Mouse (Mus musculus) yolk sac, embryonic 10.5 days (tissue): ENCODE measurements around the gene Mrpl53.

Source experiments
- DNase-seq: peaks from one replicate; pipeline ENCODE4 v3.0.0-alpha.2; 2017; ENCODE audit warnings: low spot score

Gene Mrpl53

DNA sequence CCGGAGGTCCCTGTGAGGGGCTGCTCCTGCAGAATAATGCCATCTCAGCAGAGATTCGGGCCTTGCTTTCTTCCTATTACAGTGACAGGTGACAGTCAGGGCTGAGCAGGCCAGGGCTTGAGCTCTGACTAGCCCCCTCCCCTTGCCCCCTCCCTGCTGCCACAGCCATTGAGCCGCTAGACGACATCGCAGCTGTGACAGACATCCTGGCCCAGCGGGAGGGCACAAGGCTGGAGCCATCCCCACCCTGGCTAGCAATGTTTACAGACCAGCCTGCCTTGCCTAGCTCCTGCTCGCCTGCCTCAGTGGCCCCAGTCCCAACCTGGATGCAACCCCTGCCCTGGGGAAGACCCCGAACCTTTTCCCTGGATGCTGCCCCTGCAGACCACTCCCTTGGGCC is 42.9 kb downstream of the Mrpl53 start:
- DNase-seq: no peak

DNA sequence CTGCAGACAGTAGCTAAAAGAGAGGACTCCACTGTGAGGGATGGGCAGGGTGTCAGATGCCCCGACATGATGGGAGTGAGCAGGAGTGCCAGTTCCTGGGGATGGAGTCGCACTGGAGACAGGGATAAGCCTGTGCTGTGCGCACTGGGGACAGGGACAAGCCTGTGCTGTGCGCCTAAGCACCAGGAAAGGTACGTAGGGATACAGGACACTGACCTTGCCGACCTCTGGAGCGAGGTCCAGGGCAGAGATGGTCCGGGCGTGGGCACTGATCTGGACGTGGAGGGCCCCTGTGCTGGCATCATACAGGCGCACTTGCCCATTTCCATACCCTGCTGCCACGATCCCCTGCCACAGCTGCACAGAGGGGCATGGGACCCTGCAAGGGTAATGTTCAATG is 44.2 kb downstream of the Mrpl53 start:
- DNase-seq: no peak

DNA sequence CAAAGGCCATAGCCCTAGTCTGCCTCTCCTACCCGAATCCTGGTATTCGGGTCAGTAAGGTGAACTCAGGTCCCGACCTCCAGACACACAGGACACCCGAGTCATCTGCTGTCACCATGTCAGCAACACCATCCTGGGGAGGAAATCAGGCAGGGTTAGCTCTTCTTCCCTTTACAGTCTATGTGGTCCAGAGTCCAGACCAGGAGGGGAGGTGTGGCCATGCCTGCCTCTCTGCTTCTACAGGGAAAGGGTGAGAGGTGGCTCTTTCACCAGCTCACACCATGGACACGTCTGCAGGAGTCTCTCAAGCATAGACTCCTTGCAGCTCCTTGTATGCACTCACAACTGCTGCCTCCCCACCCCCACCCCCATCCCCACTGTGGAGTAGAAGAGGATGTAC is 44.6 kb downstream of the Mrpl53 start:
- no peak for DNase-seq

DNA sequence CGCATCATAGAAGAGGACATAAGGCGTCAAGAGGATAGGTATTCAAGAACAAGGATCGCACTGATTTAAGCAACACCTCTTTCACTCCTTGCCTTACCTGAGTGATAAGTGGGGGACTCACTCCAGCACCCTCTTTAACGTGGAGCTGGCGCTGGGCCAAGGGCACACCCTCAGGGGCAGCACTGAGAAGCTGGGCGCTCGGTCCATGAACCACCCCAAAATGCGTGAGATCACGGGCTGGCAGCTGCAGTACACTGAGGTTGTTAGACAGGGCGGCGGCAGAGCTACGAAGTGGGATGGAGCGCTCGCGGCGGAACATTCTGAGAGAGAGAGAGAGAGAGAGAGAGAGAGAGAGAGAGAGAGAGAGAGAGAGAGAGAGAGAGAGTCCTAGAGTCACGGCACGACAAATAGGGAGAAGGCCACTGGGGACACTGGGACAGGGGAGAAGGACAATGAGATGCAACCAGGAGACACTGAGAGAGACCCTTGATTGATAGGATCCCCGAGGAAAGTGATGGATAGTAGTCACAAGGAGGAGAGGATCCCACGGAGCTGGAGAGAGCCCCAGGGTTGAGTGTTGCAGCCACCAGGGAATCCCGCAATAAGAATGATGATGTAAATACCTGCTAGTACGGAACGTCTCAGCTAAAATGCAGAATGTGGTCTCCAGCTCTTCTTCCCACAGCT is 46.9 kb downstream of the Mrpl53 start:
- no peak for DNase-seq

DNA sequence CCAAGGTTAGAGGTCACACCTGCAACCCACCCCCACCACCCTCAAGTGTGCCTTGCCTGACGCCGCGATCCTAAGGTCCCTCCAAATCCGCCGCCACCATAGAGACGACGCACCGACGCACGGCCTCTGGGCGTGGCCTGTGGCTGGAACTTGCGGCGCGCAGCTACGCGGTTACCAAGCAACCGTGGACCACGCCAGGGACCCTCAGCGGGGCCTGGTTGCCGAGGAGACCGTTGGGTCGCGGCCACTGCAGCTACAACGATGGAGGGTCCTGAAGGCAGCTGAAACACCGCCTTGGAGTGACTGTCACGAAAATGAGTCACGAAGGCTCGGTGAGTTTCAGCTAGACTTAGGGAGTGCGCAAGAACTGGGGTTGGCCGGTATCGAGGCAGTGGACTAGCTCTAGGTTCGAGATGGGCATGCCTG is 47.4 kb downstream of the Mrpl53 start, which contains the start of the genes Wdr54 and 1700003E16Rik:
TSS of gene Wdr54 (minus strand) at position 139 of the 426 bp plus-strand sequence.
TSS of gene 1700003E16Rik (plus strand) at position 146 of the 426 bp plus-strand sequence.
- peak; percentile 74 for DNase-seq

DNA sequence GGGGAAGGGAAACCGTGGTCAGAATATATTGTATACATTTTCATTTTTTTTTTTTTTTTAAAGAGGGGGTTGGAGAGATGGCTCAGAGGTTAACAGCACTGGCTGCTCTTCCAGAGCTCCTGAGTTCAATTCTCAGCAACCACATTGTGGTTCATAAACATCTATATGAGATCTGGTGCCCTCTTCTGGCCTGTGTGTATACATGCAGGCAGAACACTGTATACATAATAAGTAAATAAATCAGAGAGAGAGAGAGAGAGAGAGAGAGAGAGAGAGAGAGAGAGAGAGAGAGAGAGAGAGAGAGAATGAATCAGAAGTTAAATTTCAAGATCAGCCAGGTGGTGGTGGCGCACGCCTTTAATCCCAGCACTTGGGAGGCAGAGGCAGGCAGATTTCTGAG is 50.6 kb downstream of the Mrpl53 start:
- DNase-seq: peak; percentile 39
